Mouse (Mus musculus) limb, embryonic 11.5 days (tissue): ENCODE results near the gene Krt78. TPM values are rescaled to one million over a fixed set of nuclear protein-coding genes. Genes with fewer than 3 reads are reported as not detected.
"Not testable (repeated sequence)": the region's sequence is repeated elsewhere in the genome, so short reads cannot be mapped to it uniquely, and the experiment has no call there.

Experiments
- ATAC-seq: fragments of 200-750 bp; cut with Nextera tagmentation; 2 replicates; pipeline ENCODE4 v1.8.0; 2017; ENCODE audit warnings: low read depth; ENCODE audit not compliant: insufficient number of reproducible peaks, low FRiP score, low TSS enrichment
- DNase-seq: peaks from one replicate; pipeline ENCODE4 v3.0.0-alpha.2; 2015; ENCODE audit warnings: low spot score
- H3K27ac ChIP-seq: fragments of 300-500 bp; sonication (generic); replicated peaks from 2 replicates; pipeline ENCODE4 v1.5.1; 2014; ENCODE audit warnings: low read depth, mild to moderate bottlenecking, low read length
- H3K27me3 ChIP-seq: fragments of 300-500 bp; sonication (generic); 2 replicates; pipeline ENCODE4 v1.6.1; 2014; ENCODE audit warnings: mild to moderate bottlenecking, low read length, mixed read lengths; ENCODE audit not compliant: control insufficient read depth, insufficient read depth
- H3K36me3 ChIP-seq: fragments of 300-500 bp; sonication (generic); 2 replicates; pipeline ENCODE4 v1.6.1; 2014; ENCODE audit warnings: mild to moderate bottlenecking, low read length, moderate library complexity, mixed read lengths; ENCODE audit not compliant: control insufficient read depth, insufficient read depth
- H3K4me1 ChIP-seq: fragments of 300-500 bp; sonication (generic); 2 replicates; pipeline ENCODE4 v1.6.1; 2014; ENCODE audit warnings: low read length, mixed read lengths; ENCODE audit not compliant: control insufficient read depth, insufficient read depth
- H3K4me2 ChIP-seq: fragments of 300-500 bp; sonication (generic); 2 replicates; pipeline ENCODE4 v1.6.1; 2014; ENCODE audit warnings: low read depth, mild to moderate bottlenecking, moderate library complexity; ENCODE audit not compliant: severe bottlenecking
- H3K4me3 ChIP-seq: fragments of 300-500 bp; sonication (generic); 2 replicates; pipeline ENCODE4 v1.5.1; 2014; ENCODE audit warnings: low read depth, low read length
- H3K9ac ChIP-seq: fragments of 300-500 bp; sonication (generic); 2 replicates; pipeline ENCODE4 v1.6.1; 2014; ENCODE audit warnings: mild to moderate bottlenecking, low read length
- H3K9me3 ChIP-seq: fragments of 300-500 bp; sonication (generic); 2 replicates; pipeline ENCODE4 v1.6.1; 2016; ENCODE audit warnings: low read length; ENCODE audit not compliant: control insufficient read depth
- whole genome bisulfite sequencing: fragments of 180-500 bp; shearing (Covaris S2); extraction: QIAGEN DNeasy Blood & Tissue Kit; methylation state at CpG from one replicate; pipeline ENCODE4 v1.1.7; 2014; 5-methylcytosine and 5-hydroxymethylcytosine counted together
- polyA plus RNA-seq: library from polyadenylated mRNA; unstranded; fragments of >200 nt; fragmentation: Nextera tagmentation; extraction: Ambion mirVana; gene quantifications from 2 replicates; pipeline ENCODE4 v1.2.1, GENCODE M21; 2014

The Krt78 gene
- polyA plus RNA-seq: not detected in 2 replicates

GRCm38 (mm10) chr15:101954187-101954586, at the start of gene Krt78:
Gene Krt78, minus strand, starts transcription at chr15:101954287.
- no peak for DNase-seq
- H3K9ac ChIP-seq: no peak within 1 kb of the TSS
- 86% methylated on average over 9 of the region's 9 CpGs for WGBS
- no peak within 1 kb of the TSS for H3K4me3 ChIP-seq
- ATAC-seq: no peak
- no peaks in the 10 kb centered on the region for H3K4me1 ChIP-seq
- H3K4me2 ChIP-seq: no peak within 1 kb of the TSS
- H3K27me3 ChIP-seq: no peaks in the 10 kb centered on the region
- H3K9me3 ChIP-seq: no peaks in the 10 kb centered on the region
- H3K36me3 ChIP-seq: no peaks in the 10 kb centered on the region
- H3K27ac ChIP-seq: no peak within 1 kb of the TSS

- no peak for ATAC-seq
- peaks cover 17% of the 10 kb centered on the region for H3K27me3 ChIP-seq
- 12% methylated on average over 12 of the region's 12 CpGs for WGBS
- H3K4me1 ChIP-seq: peaks cover 16% of the 10 kb centered on the region
- DNase-seq: no peak
- no peaks in the 10 kb centered on the region for H3K36me3 ChIP-seq
- peak overlapping the region; percentile 48 for H3K4me2 ChIP-seq
- no peaks in the 10 kb centered on the region for H3K9me3 ChIP-seq
- H3K9ac ChIP-seq: no peak overlapping the region
- no peak overlapping the region for H3K27ac ChIP-seq
- peak overlapping the region; percentile 27 for H3K4me3 ChIP-seq
Observed at GRCm38 (mm10) chr15:102003516-102003915, 49.4 kb upstream of the Krt78 start.

DNA sequence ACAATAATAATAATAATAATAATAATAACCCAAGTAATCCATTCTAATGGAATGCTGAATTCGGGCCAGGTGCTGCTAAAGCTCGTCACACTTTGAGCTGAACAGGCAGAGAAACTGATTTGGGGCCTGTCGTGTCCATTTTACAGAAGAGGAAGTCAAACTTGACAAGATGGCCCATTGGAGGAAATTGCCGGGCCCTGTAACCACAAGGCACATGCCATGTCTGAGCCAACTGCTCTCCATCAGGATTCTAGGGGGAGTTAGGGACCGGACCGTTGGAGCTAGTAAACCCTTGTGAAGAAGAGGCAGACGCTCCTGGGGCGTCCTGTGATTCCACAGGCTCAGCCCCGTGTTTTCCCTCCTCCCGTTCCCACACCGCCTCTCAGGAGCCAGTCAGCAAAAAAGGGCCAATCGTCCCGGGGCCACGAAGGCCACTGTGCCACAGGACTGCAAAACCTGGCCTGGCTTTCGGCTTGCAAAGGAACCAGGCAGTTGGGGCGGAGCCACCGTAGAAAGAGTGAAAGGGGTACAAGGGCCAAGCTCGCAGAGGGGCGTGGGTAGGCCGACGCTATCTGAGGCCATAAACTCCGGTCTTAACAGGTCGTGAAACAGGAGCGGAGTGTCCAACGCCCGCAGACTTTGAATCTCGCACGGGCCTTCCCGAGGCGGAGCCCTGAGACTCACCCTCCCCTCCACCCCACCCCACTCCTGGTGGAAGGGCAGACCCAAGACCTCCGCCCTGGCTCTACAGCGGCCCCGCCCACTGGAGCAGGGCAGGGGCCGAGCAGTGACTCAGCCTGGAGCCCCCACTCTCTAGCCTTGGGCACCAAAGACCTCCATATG, 48.8 kb upstream of the Krt78 start:
- Histone ChIP-seq H3K9me3 (no peaks in the 10 kb centered on the region), H3K4me2 (peak overlapping the region; percentile 48), H3K4me1 (peaks cover 16% of the 10 kb centered on the region), H3K4me3 (peak overlapping the region; percentile 27), H3K36me3 (no peaks in the 10 kb centered on the region), H3K27ac (no peak overlapping the region), H3K9ac (peak overlapping the region; percentile 24), H3K27me3 (peaks cover 17% of the 10 kb centered on the region)
- DNase-seq: peak; percentile 84
- peak; percentile 82 for ATAC-seq
- WGBS: 2% methylated on average over 32 of the region's 34 CpGs

DNA sequence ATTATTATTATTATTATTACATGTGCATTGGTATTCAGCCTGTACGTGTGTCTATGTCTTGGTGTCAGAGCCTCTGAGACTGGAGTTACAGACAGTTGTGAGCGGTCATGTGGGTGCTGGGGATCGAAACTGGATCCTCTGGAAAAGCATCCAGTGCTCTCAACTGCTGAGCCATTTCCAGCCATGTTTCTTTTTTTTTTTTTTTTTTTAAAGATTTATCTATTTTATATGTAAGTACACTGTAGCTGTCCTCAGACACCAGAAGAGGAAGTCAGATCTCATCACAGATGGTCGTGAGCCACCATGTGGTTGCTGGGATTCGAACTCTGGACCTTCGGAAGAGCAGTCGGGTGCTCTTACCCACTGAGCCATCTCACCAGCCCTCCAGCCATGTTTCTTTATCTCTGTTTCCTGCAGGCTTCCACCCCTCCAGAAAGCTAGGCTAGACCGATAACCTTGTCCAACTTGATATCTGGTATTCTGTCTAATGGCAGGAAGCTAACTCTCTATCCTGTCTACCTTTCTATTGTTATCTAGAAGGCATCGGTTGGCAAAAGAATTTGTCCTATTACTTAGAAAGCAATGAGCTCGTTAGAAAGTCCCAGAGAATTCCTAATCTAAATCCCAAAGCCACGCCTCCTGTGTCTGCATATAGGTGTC, 45.7 kb upstream of the Krt78 start:
- DNase-seq: no peak
- H3K4me2 ChIP-seq: no peak overlapping the region
- WGBS: 92% methylated on average over 11 of the region's 11 CpGs
- H3K9ac ChIP-seq: no peak overlapping the region
- no peaks in the 10 kb centered on the region for H3K36me3 ChIP-seq
- H3K4me1 ChIP-seq: peaks cover 5% of the 10 kb centered on the region; the same call in 1 of the 2 replicates
- peaks cover 10% of the 10 kb centered on the region; the same call in 1 of the 2 replicates for H3K27me3 ChIP-seq
- no peak overlapping the region for H3K27ac ChIP-seq
- peaks cover 3% of the 10 kb centered on the region; the same call in 1 of the 2 replicates for H3K9me3 ChIP-seq
- H3K4me3 ChIP-seq: no peak overlapping the region
- ATAC-seq: no peak

GRCm38 (mm10) chr15:101999156-101999555, 45.1 kb upstream of the Krt78 start:
- Histone ChIP-seq H3K9me3 (peaks cover 3% of the 10 kb centered on the region; the same call in 1 of the 2 replicates), H3K4me2 (no peak overlapping the region), H3K4me1 (peaks cover 5% of the 10 kb centered on the region; the same call in 1 of the 2 replicates), H3K36me3 (no peaks in the 10 kb centered on the region), H3K9ac (no peak overlapping the region), H3K4me3 (no peak overlapping the region), H3K27me3 (peaks cover 4% of the 10 kb centered on the region; the same call in 1 of the 2 replicates), H3K27ac (no peak overlapping the region)
- DNase-seq: no peak
- WGBS: 90% methylated on average over 11 of the region's 11 CpGs
- ATAC-seq: no peak

DNA sequence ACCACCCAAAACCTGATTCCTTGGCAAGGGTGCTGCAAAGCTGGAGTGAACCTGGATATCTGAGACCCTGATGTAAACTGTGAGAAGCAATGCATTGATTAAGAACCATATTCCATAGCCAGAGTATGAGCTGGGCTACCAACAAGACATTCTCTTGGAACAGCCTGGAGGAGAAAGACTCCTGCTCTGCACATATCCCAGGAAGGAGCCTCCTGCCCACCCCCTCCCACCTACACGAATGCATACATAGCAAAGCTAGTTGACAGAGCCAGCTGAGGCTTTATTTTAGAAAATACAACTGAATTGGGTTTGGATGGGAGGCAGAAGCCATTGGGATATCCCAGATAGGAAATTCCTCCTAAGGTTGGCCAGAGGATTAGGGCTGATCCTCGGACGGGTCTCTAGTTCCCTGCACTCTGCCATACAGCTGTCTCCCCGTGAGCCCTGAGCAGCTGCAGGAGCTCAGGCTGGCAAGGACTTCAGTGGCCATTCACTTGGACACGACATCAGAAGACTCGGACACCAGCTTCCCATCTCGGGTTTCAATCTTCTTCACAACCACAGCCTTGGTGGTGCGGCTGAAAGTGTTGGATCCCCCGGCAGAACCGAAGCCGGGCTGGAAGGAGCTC, 42.5 kb upstream of the Krt78 start:
- not testable (repeated sequence) for H3K4me2 ChIP-seq, H3K9ac ChIP-seq, ATAC-seq, DNase-seq, H3K27ac ChIP-seq, H3K36me3 ChIP-seq, H3K4me3 ChIP-seq, H3K4me1 ChIP-seq, H3K9me3 ChIP-seq, H3K27me3 ChIP-seq
- WGBS: 84% methylated on average over 11 of the region's 11 CpGs

GRCm38 (mm10) chr15:101995484-101996236, 41.6 kb upstream of the Krt78 start:
- Histone ChIP-seq H3K36me3 (no peaks in the 10 kb centered on the region), H3K27me3 (no peaks in the 10 kb centered on the region), H3K9ac (no peak overlapping the region), H3K4me3 (no peak overlapping the region), H3K4me2 (no peak overlapping the region), H3K4me1 (no peaks in the 10 kb centered on the region), H3K9me3 (peaks cover 3% of the 10 kb centered on the region; the same call in 1 of the 2 replicates), H3K27ac (no peak overlapping the region)
- ATAC-seq: no peak
- no peak for DNase-seq
- WGBS: 84% methylated on average over 4 of the region's 4 CpGs

DNA sequence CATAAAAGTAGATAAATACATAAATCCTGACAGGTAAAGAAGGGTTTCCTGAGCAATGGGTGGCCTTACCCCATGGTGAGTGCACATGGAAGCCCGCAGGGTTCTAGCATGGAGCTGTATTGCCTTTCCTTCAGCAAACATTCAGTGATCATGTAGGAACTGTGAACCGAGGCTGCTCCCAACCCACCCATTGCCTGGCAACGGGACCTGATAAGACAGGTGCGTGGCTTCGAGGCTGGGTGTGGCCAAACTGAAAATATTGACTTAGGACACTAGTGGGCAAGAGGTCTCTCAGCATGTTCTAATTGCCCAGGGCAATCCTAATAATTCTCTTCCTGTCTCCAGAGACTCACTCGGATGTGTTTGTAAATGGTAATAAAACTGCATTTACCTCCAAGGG, 40.3 kb upstream of the Krt78 start:
- Histone ChIP-seq H3K4me1 (no peaks in the 10 kb centered on the region), H3K4me2 (no peak overlapping the region), H3K36me3 (no peaks in the 10 kb centered on the region), H3K27ac (no peak overlapping the region), H3K9me3 (peaks cover 3% of the 10 kb centered on the region; the same call in 1 of the 2 replicates), H3K9ac (no peak overlapping the region), H3K27me3 (no peaks in the 10 kb centered on the region), H3K4me3 (no peak overlapping the region)
- DNase-seq (no peak), ATAC-seq (no peak)
- 94% methylated on average over 6 of the region's 6 CpGs for WGBS
